Mouse (Mus musculus): Measurements from ENCODE around the gene Wdr75.

Wdr75 gene

DNA sequence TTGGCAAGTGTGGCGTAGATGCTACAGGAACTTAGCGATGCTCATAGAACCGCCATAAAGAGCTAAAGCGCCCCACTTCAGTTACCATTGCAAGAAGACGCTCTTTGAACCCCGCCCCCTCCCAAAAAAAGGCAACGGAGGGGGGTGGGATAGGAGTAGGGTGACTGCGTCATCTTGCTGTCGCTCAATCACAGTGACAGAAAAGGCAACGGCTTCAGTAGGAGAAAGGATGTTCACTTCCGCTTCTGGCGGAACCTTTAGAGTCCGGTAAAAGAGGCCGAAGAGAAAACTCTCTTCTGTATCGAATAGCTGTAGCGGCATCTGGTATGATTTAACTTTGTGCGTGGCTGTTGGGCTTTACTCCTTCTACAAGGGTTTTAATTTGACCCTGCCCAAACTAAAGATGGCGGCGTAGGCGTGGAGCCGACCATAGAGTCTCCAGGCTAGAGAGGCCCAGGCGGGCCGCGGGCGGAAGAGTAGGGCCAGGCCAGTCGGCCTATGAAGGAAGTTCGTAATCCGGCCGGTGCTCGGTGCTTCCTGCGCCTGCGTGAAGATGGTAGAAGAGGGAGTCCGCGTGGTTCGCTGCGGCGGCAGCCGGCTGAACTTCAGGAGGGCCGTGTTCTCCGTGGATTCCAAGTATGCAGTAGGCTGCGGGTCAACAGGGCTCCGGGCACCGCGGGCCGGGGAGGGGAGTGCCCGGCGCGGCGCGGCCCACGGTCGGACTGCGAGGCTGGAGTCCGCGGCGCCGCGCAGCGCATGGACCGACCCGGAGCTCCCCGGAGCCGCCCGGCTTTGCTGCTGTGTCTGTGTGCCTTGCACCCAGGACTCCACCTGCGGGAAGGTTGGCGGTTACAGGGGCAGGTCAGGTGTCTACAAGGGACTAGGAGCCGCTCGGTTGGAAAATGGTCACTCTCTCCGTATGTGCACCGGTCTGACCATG is at the start of gene Wdr75:
TSS of gene Wdr75 (plus strand) at position 198 of the 940 bp plus-strand sequence.
- DNase-seq (ENCODE audit: low spot score), result peak; percentile 87

DNA sequence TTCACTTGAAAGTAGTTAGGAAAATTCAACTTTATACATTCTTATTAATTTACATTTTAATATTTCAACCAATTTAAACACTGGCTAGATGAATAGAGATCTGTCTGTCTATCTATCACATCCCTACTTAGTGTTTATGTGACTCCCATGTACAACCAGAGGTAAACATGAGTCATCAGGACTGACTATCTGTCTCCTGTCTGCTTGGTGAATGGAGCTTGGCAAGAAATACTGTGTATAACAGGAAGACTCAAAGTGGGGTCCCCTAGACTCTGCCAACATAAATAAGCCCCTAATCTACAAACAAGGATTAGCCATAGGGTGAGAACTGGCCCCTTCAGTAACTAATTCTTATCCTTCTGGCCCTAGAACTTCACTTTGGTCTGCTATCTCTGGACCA is 39.1 kb upstream of the Wdr75 start:
- DNase-seq (ENCODE audit: low spot score), result no peak

DNA sequence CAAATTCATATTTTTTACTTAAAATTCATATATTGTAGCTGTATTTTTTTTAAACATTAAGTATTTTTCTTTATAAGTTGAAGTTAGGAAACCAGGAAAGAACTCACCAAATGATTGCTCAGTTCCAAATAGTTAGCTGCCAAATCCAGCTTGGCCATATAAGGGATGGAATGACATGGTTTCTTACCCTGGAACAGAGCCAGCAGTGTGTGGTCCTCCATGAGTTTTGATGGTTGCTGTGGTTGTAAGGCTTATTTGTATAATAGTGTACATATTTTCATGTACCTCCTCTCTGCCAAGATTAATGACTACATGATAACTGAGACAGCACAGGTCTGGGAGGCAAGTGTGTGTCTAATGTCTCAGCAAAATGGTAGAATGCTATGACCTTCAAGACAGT is 38.3 kb upstream of the Wdr75 start:
- DNase-seq (ENCODE audit: low spot score), result no peak

DNA sequence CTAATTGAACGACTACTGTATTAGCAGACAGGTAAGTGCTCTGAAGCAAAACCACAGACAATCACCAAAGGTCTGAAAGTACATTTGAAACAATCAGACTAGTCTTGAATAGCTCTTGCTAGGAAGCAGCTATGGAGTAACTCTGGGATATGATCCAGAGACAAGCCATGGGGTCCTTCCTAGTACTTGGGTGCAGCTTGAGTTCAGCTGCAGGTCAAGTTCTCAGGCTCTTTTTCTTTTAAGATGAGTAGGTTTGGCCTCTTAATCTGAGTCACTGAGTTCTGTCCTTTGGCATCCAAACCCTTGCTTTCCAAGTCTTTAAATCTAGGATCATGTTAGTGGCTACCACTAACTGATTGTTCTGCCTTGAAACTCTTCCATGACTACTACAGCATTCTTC is 37.0 kb upstream of the Wdr75 start:
- no peak for DNase-seq (ENCODE audit: low spot score)

GRCm38 (mm10) chr1:45760667-45761467 is 34.1 kb upstream of the Wdr75 start:
- DNase-seq (ENCODE audit: low spot score), result no peak

- no peak for DNase-seq (ENCODE audit: low spot score)
Measured at GRCm38 (mm10) chr1:45761468-45761795, 33.5 kb upstream of the Wdr75 start.

GRCm38 (mm10) chr1:45765678-45766077 is 29.3 kb upstream of the Wdr75 start:
- no peak for DNase-seq (ENCODE audit: low spot score)

GRCm38 (mm10) chr1:45766123-45766522 is 28.8 kb upstream of the Wdr75 start:
- no peak for DNase-seq (ENCODE audit: low spot score)

- no peak for DNase-seq (ENCODE audit: low spot score)
Measured at GRCm38 (mm10) chr1:45767533-45767932, 27.4 kb upstream of the Wdr75 start.

GRCm38 (mm10) chr1:45769321-45769720 is 25.6 kb upstream of the Wdr75 start:
- DNase-seq (ENCODE audit: low spot score), result no peak

DNA sequence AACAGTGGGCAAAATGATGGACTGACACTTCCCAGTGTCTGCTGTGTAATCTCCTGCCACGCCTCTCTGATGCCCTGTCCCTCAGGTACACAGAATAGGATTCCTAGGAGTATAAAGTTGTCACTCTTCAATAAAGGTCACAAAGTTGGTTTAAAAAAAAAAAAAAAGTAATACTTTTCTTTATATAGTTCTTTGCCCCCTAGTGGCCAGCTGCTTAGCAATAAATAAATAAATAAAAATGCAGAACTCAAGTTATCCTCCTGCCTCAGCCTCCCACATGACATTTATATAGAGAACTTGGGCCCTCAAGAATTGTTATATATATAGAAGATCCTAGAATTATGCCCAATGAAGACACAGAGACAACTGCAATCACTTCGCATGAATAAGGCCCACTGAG is 24.9 kb upstream of the Wdr75 start:
- no peak for DNase-seq (ENCODE audit: low spot score)

GRCm38 (mm10) chr1:45780606-45781288 is 14.2 kb upstream of the Wdr75 start:
- DNase-seq (ENCODE audit: low spot score), result no peak

DNA sequence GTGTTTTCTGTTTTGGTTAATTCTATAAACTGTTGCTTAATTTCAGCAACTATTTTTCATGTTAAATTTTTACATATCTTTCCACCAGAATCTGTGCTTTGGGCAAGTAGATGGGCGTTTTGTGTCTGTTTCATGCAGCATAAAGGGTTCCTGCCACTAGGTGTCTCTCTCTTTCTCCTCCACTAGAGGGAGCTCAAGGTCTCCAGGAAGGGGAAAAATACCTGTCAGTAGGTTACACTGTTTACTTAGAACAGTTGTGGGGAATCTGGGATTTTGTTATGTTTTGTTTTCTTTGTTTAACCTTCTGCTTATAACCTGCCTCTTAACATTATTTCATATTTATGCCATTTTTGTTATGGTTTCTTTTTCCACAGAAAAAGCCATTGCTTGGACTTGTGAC is 21.9 kb downstream of the Wdr75 start:
- no peak for DNase-seq (ENCODE audit: low spot score)

DNA sequence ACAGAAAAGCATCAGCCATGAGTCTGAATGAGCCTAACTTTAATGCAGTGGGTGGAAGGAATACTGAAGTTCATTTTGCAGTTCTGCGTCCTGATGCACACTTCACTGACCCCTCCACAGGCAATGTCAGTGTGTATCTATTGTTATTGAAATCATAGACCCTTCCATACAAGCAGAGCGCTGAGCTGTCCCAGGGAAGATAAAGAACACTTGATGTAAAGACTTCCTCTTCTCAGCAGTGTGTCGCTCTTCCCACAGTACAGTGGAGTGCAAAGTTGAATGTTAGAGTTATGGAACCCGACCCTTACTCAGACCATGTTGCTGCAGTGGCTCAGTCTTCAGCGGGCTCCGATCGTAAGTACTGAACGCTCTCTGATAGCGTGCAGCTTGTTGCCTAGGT is 23.6 kb downstream of the Wdr75 start:
- DNase-seq (ENCODE audit: low spot score), result no peak

GRCm38 (mm10) chr1:45824441-45824840 is 29.5 kb downstream of the Wdr75 start:
- DNase-seq (ENCODE audit: low spot score), result no peak

- peak; percentile 10 for DNase-seq (ENCODE audit: low spot score)
Measured at GRCm38 (mm10) chr1:45825140-45825539, 30.2 kb downstream of the Wdr75 start.

DNA sequence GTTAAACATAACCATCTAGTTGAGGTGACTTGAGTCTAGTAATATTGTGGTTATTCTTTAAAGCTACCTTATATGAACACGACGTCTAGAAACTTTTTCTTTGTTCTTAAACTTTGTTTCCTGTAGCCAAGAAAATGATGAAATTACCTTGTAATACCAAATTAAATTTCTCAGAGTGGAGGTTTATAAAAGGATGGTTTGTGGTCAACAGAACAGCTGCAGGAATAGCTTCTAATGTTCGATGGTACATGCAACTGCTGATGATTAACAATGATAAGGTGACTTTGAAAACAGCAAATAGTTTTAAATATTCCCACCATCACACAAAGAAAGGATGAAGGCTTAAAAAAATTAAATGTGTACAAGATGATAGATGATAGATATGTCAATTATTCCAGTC is 30.7 kb downstream of the Wdr75 start:
- DNase-seq (ENCODE audit: low spot score), result no peak

- DNase-seq (ENCODE audit: low spot score), result no peak
Measured at GRCm38 (mm10) chr1:45826148-45826547, 31.2 kb downstream of the Wdr75 start.

DNA sequence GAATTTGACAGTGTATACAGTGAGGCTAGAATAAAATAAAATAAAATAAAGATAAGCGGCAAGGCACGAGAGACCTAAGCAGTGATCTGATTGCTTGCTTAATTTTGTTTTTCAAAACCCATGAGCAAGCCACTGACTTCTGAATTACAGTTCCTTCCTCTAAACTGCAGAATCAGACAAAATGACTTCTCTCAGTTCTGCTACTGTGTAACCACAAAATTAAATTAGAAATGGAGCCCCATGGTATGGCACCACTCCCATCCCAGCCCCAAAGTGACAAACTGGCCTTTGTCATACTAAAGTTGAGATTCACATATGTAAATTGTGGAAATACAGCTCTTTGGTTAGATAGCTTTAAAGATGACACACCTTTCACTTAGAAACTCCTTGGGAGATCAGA is 31.8 kb downstream of the Wdr75 start:
- no peak for DNase-seq (ENCODE audit: low spot score)

- DNase-seq (ENCODE audit: low spot score), result no peak
Measured at GRCm38 (mm10) chr1:45830453-45831206, 35.7 kb downstream of the Wdr75 start.

DNA sequence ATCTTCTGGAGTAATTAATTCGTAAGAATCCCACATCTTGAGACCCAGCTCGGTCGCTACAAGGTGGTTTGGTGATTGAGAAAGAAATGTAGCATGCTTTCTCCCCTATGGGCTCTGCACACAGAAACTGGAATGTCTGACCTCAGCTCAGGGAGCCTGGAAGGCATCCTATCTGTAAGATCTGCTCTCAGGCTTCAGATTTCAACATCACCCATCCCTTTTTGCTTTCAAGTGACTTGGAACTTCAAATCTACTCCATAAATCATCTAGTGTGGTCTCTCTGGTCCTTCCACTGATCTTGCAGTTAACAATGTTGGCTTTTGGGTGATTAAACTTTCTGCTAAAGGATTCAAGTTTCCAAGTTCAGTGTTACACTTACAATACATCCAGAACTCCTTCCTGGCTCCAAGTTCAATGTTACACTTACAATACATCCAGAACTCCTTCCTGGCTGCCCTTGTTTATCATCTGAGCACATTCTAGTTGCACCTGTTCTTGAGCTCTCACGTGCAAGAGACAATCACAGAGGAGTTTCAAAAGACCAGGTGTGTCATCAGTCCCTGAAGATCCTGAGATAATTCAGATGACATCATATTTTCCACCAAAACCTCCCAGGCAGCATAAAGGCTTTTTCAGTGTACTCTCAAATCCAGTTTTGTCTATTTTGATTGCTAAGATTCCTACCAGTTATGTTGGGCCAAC is 40.5 kb downstream of the Wdr75 start:
- no peak for DNase-seq (ENCODE audit: low spot score)

All from spleen, adult 12 weeks (tissue).